ENCODE assay signal across 10 mouse cellular contexts in the genomic region with DNA sequence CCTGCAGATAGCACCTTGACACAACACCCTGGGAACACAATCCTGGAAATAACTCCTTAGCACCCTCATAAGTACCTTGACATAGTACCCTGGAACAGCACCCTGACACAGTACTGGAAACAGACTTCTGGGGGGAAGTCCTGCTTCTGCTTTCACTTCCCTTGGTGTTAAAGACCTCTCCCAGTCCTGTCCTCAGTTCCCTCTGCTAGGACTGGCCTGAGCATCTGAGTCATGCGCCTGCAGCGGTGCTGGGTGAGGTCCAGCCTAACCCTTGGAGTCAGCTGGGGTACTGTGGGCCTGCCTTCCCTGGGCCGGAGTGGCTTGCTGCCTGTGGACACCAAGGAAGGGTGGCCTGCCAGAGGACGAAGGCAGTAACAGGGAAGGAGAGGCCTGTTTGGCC.
A peak's percentile ranks its signal among the peaks of the same experiment; 100 is the strongest.
DNase-seq lines count a peak whose midpoint lies in the region; ATAC-seq and TF ChIP-seq lines count a peak whose summit lies in the region.
"Had no signal": no experiment of that assay in that cellular context is flagged by ENCODE, and none has a peak within 500 bp of the region (broad histone marks: within the 10 kb centered on the region; RNA-seq: fewer than 3 reads in every experiment).

No protein-coding gene starts in this region.

- DNase-seq in kidney, postnatal 10 days: peak; percentile 17
- DNase-seq in B cell, adult 2 months: peak; percentile 61 to 64
- no peak for DNase-seq in liver, postnatal 0 days
- no peak for DNase-seq in forebrain, embryonic 14.5 days (ENCODE audit: low spot score)
- no peak for DNase-seq in embryo, embryonic 11 days
- DNase-seq in embryonic facial prominence, embryonic 10.5 days (ENCODE audit: low spot score): no peak
- DNase-seq: thymus, adult 18-20 months had no signal

- no peaks in the 10 kb centered on the region for H3K36me3 ChIP-seq in kidney, embryonic 16.5 days (ENCODE audit: insufficient read depth, low read length)
- no peaks in the 10 kb centered on the region for H3K36me3 ChIP-seq in liver, postnatal 0 days (replicated peaks; ENCODE audit: insufficient read depth, low read length)
- H3K36me3 ChIP-seq in forebrain, embryonic 14.5 days (ENCODE audit: control insufficient read depth, insufficient read depth, low read length): no peaks in the 10 kb centered on the region
- no peaks in the 10 kb centered on the region for H3K36me3 ChIP-seq in embryonic facial prominence, embryonic 10.5 days (replicated peaks)

- no peaks in the 10 kb centered on the region; the same call in 1 of the 2 replicates for H3K9me3 ChIP-seq in kidney, embryonic 16.5 days (ENCODE audit: low read length)
- no peaks in the 10 kb centered on the region for H3K9me3 ChIP-seq in liver, postnatal 0 days (ENCODE audit: low read length)
- no peaks in the 10 kb centered on the region for H3K9me3 ChIP-seq in forebrain, embryonic 14.5 days (replicated peaks; ENCODE audit: control insufficient read depth, low read length)
- peaks cover 5% of the 10 kb centered on the region; the same call in 1 of the 2 replicates for H3K9me3 ChIP-seq in embryonic facial prominence, embryonic 10.5 days

- H3K4me3 ChIP-seq in kidney, embryonic 16.5 days (ENCODE audit: low read length): no peak overlapping the region
- H3K4me3 ChIP-seq in brown adipose tissue, adult 24 weeks (ENCODE audit: insufficient read depth, low read depth, low read length): no peak overlapping the region
- H3K4me3 ChIP-seq in liver, postnatal 0 days (ENCODE audit: low read depth, low read length): no peak overlapping the region
- no peak overlapping the region for H3K4me3 ChIP-seq in forebrain, embryonic 14.5 days (ENCODE audit: low read depth, low read length)
- no peak overlapping the region for H3K4me3 ChIP-seq in embryonic facial prominence, embryonic 10.5 days
- H3K4me3 ChIP-seq: left cerebral cortex, adult 2 months had no signal

- no peak overlapping the region for H3K9ac ChIP-seq in kidney, embryonic 16.5 days (replicated peaks; ENCODE audit: low read length)
- no peak overlapping the region for H3K9ac ChIP-seq in liver, postnatal 0 days (replicated peaks)
- H3K9ac ChIP-seq in forebrain, embryonic 14.5 days (ENCODE audit: low read length): no peak overlapping the region

- no peak for TF ChIP-seq EP300 in liver, postnatal 0 days (IDR thresholded peaks at IDR 0.05; ENCODE audit: low read depth)

- no peaks in the 10 kb centered on the region for H3K27me3 ChIP-seq in kidney, embryonic 16.5 days (ENCODE audit: insufficient read depth, low read length)
- 0 out of 2 replicates have a peak, but pooled peaks cover 3% of the 10 kb centered on the region for H3K27me3 ChIP-seq in liver, postnatal 0 days (ENCODE audit: insufficient read depth, low read length)
- no peaks in the 10 kb centered on the region for H3K27me3 ChIP-seq in forebrain, embryonic 14.5 days (replicated peaks; ENCODE audit: control insufficient read depth, insufficient read depth, low read length)
- H3K27me3 ChIP-seq in embryonic facial prominence, embryonic 10.5 days (replicated peaks; ENCODE audit: low read depth, poor library complexity, severe bottlenecking): peaks cover 16% of the 10 kb centered on the region

- WGBS in kidney, embryonic 16.5 days: 95% methylated on average over 4 of the region's 4 CpGs
- WGBS in liver, postnatal 0 days (ENCODE audit: insufficient replicate concordance): 47% methylated on average over 4 of the region's 4 CpGs
- 98% methylated on average over 4 of the region's 4 CpGs for WGBS in forebrain, embryonic 14.5 days
- 86% methylated on average over 4 of the region's 4 CpGs for WGBS in embryonic facial prominence, embryonic 10.5 days

- no peak for TF ChIP-seq CTCF in liver, postnatal 0 days (IDR thresholded peaks at IDR 0.05; ENCODE audit: low read depth)

- H3K4me1 ChIP-seq in kidney, embryonic 16.5 days (ENCODE audit: insufficient read depth, low read length): peaks cover 12% of the 10 kb centered on the region; the same call in 1 of the 2 replicates
- no peaks in the 10 kb centered on the region for H3K4me1 ChIP-seq in brown adipose tissue, adult 24 weeks (ENCODE audit: control insufficient read depth, insufficient read depth, insufficient read length, low read length)
- no peaks in the 10 kb centered on the region; the same call in 1 of the 2 replicates for H3K4me1 ChIP-seq in liver, postnatal 0 days (ENCODE audit: insufficient read depth)
- H3K4me1 ChIP-seq in forebrain, embryonic 14.5 days (ENCODE audit: control insufficient read depth, insufficient read depth, low read length): no peaks in the 10 kb centered on the region
- H3K4me1 ChIP-seq in embryonic facial prominence, embryonic 10.5 days: peaks cover 15% of the 10 kb centered on the region

- no peak overlapping the region for H3K27ac ChIP-seq in kidney, embryonic 16.5 days (ENCODE audit: low read length)
- peak overlapping the region; percentile 81 for H3K27ac ChIP-seq in brown adipose tissue, adult 24 weeks (replicated peaks; ENCODE audit: low read depth, low read length)
- no peak overlapping the region for H3K27ac ChIP-seq in liver, postnatal 0 days (ENCODE audit: low read depth)
- no peak overlapping the region for H3K27ac ChIP-seq in forebrain, embryonic 14.5 days (ENCODE audit: low read depth, low read length)
- H3K27ac ChIP-seq in embryonic facial prominence, embryonic 10.5 days (replicated peaks): no peak overlapping the region
- H3K27ac ChIP-seq: left cerebral cortex, adult 2 months had no signal

- ATAC-seq in kidney, embryonic 16.5 days (ENCODE audit: low FRiP score, low TSS enrichment): no peak
- peak; percentile 60 for ATAC-seq in liver, postnatal 0 days
- no peak for ATAC-seq in forebrain, embryonic 14.5 days

- no peak overlapping the region for H3K4me2 ChIP-seq in kidney, embryonic 16.5 days (replicated peaks; ENCODE audit: low read depth, low read length)
- no peak overlapping the region for H3K4me2 ChIP-seq in liver, postnatal 0 days (ENCODE audit: low read depth, low read length)
- no peak overlapping the region for H3K4me2 ChIP-seq in forebrain, embryonic 14.5 days (ENCODE audit: low read length)

Comparison
In these comparisons a context has a peak if more than half of its experiments do, and no peak if none do; other contexts are left out.
1. DNase-seq: peak in kidney, postnatal 10 days (single experiment) and B cell, adult 2 months (2 of 2); none in liver, postnatal 0 days (single experiment), forebrain, embryonic 14.5 days (single experiment), embryo, embryonic 11 days (single experiment) and embryonic facial prominence, embryonic 10.5 days (single experiment).